Mouse (Mus musculus): ENCODE measurements around the gene Vsir. TPM values are rescaled to one million over a fixed set of nuclear protein-coding genes. Genes with fewer than 3 reads are reported as not detected.

Vsir gene
- total RNA-seq, 2 experiments from 2014 or later = 6.2 to 6.4 TPM

GRCm38 (mm10) chr10:60357441-60357840 lies 10.8 kb downstream of the Vsir start:
- no peak for TF ChIP-seq CTCF (IDR thresholded peaks at IDR 0.05)
- intact Hi-C loops (cut with DNase I) = no loop called here
- Histone ChIP-seq H3K27ac (peak overlapping the region; percentile 78), H3K4me3 (no peak overlapping the region)
- peak; percentile 92 for DNase-seq

- DNase-seq = no peak
- Histone ChIP-seq H3K27ac (peak overlapping the region; percentile 78), H3K4me3 (no peak overlapping the region)
- no peak for TF ChIP-seq CTCF (IDR thresholded peaks at IDR 0.05)
- intact Hi-C loops (cut with DNase I) = no loop called here
Observed at GRCm38 (mm10) chr10:60357901-60358300, 11.2 kb downstream of the Vsir start.

DNA sequence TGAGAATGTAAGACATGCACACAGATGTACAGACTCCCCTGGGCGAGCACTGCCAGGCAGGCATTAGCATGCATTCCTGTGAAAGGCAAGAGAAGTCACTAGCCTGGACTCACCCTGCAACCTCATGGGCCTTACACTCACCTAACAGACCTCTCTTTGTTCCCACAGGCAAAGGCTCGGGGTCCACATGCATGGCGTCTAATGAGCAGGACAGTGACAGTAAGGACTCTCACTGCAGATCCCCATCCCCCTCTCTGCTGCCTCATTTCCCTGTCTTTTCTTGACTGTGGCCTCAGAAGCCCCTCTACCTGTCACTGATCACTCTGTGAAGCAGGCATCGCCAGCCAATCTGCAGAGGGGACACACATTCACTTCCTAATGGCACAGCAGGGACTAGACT lies 12.1 kb downstream of the Vsir start:
- DNase-seq = peak; percentile 11
- TF ChIP-seq CTCF (IDR thresholded peaks at IDR 0.05) = no peak
- intact Hi-C loops (cut with DNase I) = no loop called here

GRCm38 (mm10) chr10:60361615-60362309 lies 15.1 kb downstream of the Vsir start:
- intact Hi-C loops (cut with DNase I) = no loop called here
- peak overlapping the region; percentile 28 for H3K27ac ChIP-seq

More for the DNA sequence above, 12.1 kb downstream of the Vsir start:
- no peak overlapping the region for H3K27ac ChIP-seq
- no peak overlapping the region for H3K4me3 ChIP-seq

DNA sequence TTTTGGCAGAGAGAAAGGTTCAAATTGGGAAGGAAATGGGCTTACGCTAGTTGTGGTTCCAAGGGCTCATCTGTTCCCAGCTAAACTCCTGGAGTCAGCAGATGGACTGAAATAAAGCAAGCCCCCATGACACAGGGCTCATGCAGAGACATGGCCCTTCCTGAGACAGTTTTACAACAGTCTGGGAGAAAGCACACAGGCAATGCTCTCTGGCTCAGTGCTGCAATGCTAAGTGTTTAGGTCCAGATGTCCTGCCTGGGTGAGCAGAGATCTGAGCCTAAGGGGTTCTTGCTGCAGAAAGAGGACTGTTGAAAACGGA lies 15.6 kb downstream of the Vsir start:
- H3K4me3 ChIP-seq = no peak overlapping the region
- intact Hi-C loops (cut with DNase I) = no loop called here
- peak overlapping the region; percentile 28; the same call in 1 of the 2 replicates for H3K27ac ChIP-seq
- no peak for DNase-seq
- TF ChIP-seq CTCF (IDR thresholded peaks at IDR 0.05) = no peak

More at GRCm38 (mm10) chr10:60361615-60362309, 15.1 kb downstream of the Vsir start:
- DNase-seq = peak; percentile 26
- peak overlapping the region; percentile 17; the same call in 1 of the 2 replicates for H3K4me3 ChIP-seq
- TF ChIP-seq CTCF (IDR thresholded peaks at IDR 0.05) = no peak

GRCm38 (mm10) chr10:60363426-60363825 lies 16.8 kb downstream of the Vsir start:
- intact Hi-C loops (cut with DNase I) = no loop called here

DNA sequence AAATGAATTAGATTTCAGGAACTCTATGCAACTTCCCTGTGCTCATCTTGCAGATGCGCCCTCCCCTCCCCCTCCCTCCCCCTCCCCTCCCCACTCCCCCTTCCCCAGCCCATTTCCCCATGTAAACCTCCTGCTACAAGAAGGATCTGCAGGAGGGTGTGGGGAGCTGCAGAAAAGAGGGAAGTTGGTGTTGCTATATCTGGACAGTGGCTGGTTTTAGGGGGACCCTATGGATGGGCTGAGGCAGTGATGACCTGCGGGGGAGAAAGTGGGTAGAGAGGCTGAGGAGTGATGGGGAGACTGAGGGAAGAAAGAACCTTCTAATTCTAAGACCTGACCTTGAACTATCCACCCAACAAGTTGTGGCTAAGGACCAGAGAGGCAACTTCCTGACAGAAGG lies 20.5 kb downstream of the Vsir start:
- intact Hi-C loops (cut with DNase I) = no loop called here

More at GRCm38 (mm10) chr10:60363426-60363825, 16.8 kb downstream of the Vsir start:
- Histone ChIP-seq H3K27ac (peak overlapping the region; percentile 28; the same call in 1 of the 2 replicates), H3K4me3 (no peak overlapping the region)
- TF ChIP-seq CTCF (IDR thresholded peaks at IDR 0.05) = no peak
- no peak for DNase-seq

DNA sequence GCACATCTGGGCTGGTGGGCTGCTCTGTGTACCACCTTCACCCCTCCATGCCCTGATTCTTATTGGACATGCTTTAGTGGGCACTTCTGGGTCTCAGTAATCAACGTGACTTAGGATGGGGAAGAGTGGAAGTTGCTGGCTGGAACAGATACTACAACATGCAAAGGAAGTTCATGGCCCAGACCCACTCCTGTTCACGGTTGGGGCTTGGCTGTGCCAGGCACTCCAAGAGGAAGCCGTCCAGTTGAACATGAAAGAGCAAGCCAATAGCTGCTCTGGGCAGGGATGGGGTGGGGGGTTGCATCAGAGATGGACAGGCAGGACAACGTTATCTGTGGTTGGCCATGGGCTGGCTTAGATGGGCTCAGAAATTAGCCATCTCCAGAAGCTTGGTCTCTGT lies 21.3 kb downstream of the Vsir start:
- no peak for DNase-seq
- no peak for TF ChIP-seq CTCF (IDR thresholded peaks at IDR 0.05)
- intact Hi-C loops (cut with DNase I) = no loop called here

More for the DNA sequence above, 20.5 kb downstream of the Vsir start:
- no peak for DNase-seq
- Histone ChIP-seq H3K4me3 (no peak overlapping the region), H3K27ac (no peak overlapping the region)
- TF ChIP-seq CTCF (IDR thresholded peaks at IDR 0.05) = no peak

DNA sequence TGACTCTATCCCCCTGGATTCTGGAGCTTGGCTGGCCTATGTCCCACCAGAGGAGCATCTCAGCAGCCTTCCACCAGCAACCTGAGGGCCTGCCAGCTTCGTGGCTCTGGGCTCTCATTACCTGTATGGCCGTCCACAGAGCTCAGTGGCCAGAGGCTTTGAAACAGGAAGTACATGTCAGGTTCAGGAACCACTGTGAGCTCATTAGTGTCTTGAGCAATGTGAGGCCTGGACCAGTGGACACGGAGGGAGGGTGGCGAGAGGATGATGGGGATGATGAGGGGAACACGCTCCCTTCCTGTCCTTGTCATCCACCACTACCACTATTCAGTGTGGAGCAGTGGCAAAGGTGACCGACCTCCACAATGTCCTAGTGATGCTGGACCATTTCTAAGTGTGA lies 22.8 kb downstream of the Vsir start:
- no peak for DNase-seq
- intact Hi-C loops (cut with DNase I) = no loop called here
- no peak overlapping the region for H3K27ac ChIP-seq
- TF ChIP-seq CTCF (IDR thresholded peaks at IDR 0.05) = no peak
- no peak overlapping the region for H3K4me3 ChIP-seq

More for the DNA sequence above, 21.3 kb downstream of the Vsir start:
- Histone ChIP-seq H3K27ac (0 out of 2 replicates have a peak overlapping the region, but pooled peaks have one; percentile 5), H3K4me3 (no peak overlapping the region)

- Histone ChIP-seq H3K4me3 (no peak overlapping the region), H3K27ac (peak overlapping the region; percentile 20; the same call in 1 of the 2 replicates)
- no peak for TF ChIP-seq CTCF (IDR thresholded peaks at IDR 0.05)
- intact Hi-C loops (cut with DNase I) = no loop called here
- no peak for DNase-seq
Observed at GRCm38 (mm10) chr10:60370098-60370497, 23.4 kb downstream of the Vsir start.

GRCm38 (mm10) chr10:60370601-60371061 lies 24.0 kb downstream of the Vsir start:
- TF ChIP-seq CTCF (IDR thresholded peaks at IDR 0.05) = no peak
- intact Hi-C loops (cut with DNase I) = no loop called here
- H3K4me3 ChIP-seq = no peak overlapping the region
- DNase-seq = no peak
- peak overlapping the region; percentile 53; the same call in 1 of the 2 replicates for H3K27ac ChIP-seq

DNA sequence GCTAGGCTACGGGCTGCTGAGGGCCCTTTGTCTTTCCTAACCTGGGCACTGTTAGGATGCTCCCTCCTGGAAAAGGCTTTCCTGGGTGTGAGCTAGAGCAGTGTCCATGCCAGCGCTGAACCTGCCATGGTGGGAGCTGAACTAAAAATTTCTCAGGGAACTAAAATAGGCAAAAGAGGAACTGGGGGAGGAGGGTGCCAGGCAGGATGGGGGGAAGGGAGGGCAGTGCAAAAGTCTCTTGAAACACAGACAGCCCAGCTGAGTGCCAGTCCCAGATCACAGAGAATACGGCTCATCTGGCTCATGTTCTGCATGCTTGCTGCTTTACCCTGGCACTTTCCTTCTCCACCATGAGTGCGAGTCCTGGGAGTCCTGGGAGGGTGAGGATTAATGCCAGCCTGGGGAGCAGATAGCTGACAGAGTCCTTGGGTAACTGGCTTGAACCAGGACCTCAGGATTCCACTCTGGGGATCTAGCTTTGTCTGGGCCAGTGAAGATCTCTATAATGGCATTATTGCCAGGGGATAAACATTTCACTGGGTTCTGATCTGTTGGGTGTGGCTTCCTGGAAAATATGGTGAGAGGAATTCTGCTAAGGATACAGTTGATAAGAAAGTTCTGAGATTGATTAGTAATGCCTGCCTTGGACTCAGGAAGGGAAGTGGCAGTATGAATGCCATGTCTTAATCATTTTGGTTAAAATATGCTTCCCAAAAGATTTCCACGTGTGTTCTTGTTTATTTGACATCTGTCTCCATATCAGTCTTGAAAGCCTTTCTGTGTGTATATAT lies 25.1 kb downstream of the Vsir start:
- TF ChIP-seq CTCF (IDR thresholded peaks at IDR 0.05) = no peak
- Histone ChIP-seq H3K4me3 (no peak overlapping the region), H3K27ac (peak overlapping the region; percentile 53)
- no peak for DNase-seq
- intact Hi-C loops (cut with DNase I) = no loop called here

DNA sequence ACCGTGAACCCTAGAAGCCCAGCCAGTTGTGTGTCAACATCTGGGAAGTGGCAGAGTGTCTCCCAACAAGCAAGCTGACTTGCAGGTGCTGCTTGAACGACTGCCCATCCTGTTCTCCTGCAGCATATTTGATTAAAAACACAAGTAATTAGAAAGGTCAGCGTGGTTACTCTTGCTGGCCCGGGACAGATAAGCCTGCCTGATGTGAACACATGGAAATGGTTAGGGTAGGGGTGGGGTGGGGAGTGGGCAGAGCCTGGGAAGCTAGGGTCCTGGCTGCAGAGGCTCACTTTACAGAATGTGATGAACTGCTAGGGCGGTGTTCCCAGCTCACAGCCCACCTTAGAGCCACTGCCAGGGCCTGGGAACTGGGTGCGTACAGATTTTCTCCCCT lies 26.9 kb downstream of the Vsir start:
- H3K27ac ChIP-seq = peak overlapping the region; percentile 71
- no peak for DNase-seq
- H3K4me3 ChIP-seq = no peak overlapping the region
- intact Hi-C loops (cut with DNase I) = no loop called here
- no peak for TF ChIP-seq CTCF (IDR thresholded peaks at IDR 0.05)

Data from gastrocnemius, adult 2 months (tissue).